Mouse (Mus musculus): ENCODE results near the gene Atg9a. TPM values are rescaled to one million over a fixed set of nuclear protein-coding genes. Genes with fewer than 3 reads are reported as not detected.

Atg9a gene
- polyA plus RNA-seq, 1 experiment from 2014 or later: 43.1 TPM

DNA sequence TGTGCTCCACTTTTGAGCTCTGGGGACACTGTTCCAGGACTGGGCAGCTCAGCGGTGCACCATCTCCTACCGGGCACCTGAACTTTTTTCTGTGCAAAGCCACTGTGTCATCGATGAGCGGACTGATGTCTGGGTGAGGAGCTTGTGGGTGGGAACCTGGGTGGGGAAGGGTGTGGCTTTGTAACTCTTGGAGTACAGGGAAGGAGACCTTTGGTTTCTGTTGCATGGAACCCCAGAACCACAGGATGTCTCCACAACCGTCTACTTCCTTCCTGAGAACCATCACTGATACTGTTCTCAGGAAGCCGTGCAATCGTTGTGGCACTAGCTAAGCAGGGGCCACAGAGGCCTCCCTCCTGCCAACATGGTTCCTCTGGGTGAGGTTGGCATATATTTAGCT is 21.1 kb upstream of the Atg9a start:
- Histone ChIP-seq H3K36me3 (peaks cover 42% of the 10 kb centered on the region), H3K4me2 (replicated peaks) (no peak overlapping the region), H3K27me3 (peaks cover 28% of the 10 kb centered on the region), H3K9me3 (no peaks in the 10 kb centered on the region), H3K27ac (no peak overlapping the region), H3K4me3 (replicated peaks) (no peak overlapping the region), H3K4me1 (replicated peaks) (peaks cover 53% of the 10 kb centered on the region), H3K9ac (replicated peaks) (no peak overlapping the region)
- ATAC-seq: no peak
- 89% methylated on average over 7 of the region's 7 CpGs for WGBS

DNA sequence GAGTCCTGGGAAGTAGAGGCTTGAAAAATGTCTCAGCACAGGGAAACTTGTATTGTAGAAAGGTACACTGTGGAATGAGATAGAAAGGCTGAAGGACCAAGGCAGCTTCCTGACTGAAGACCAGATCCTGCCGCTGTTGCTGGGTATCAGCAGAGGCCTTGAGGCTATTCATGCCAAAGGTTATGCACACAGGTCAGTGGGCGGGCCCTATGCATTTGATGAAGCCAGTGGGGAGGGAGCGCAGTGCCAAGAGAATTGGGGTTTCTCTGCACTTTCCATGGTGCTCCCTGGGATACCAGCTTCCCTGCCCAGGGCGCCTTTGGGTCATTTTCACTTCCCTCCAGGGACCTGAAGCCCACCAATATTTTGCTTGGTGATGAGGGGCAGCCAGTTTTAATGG is 20.5 kb upstream of the Atg9a start:
- Histone ChIP-seq H3K36me3 (peaks cover 42% of the 10 kb centered on the region), H3K9me3 (no peaks in the 10 kb centered on the region), H3K4me2 (replicated peaks) (no peak overlapping the region), H3K4me1 (replicated peaks) (peaks cover 51% of the 10 kb centered on the region), H3K4me3 (replicated peaks) (no peak overlapping the region), H3K9ac (replicated peaks) (no peak overlapping the region), H3K27ac (no peak overlapping the region), H3K27me3 (peaks cover 22% of the 10 kb centered on the region)
- WGBS: 81% methylated on average over 4 of the region's 4 CpGs
- ATAC-seq: no peak

DNA sequence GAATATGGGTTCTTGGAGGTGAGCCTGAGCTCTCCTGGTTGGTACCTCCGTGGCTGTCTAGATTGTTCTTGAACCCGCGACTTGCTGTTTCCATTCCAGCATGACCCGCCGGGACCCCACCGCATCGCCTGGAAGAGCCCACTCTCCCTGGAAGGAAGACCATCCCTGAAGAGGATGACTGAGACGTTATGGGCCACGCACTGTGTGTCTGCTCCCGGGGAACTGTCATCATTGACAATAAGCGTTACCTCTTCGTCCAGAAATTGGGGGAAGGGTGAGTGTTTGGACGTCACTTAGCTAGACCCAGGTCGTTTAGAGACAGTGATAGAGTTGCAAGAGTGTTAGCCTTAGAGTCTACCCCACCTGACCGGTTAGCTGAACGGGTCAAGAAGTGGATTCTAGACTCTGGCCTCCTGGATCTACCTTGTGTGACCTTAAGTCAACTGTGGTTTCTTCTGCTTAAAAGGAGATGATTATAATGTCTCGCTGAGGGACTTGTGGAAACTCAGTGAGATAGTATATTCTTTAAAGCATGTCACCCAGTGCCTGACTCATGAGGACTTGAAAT is 19.2 kb upstream of the Atg9a start:
- Histone ChIP-seq H3K36me3 (peaks cover 42% of the 10 kb centered on the region), H3K4me2 (replicated peaks) (peak overlapping the region; percentile 99), H3K4me1 (replicated peaks) (peaks cover 51% of the 10 kb centered on the region), H3K9me3 (no peaks in the 10 kb centered on the region), H3K4me3 (replicated peaks) (peak overlapping the region; percentile 98), H3K27ac (no peak overlapping the region), H3K9ac (replicated peaks) (peak overlapping the region; percentile 95), H3K27me3 (peaks cover 9% of the 10 kb centered on the region)
- 14% methylated on average over 17 of the region's 17 CpGs for WGBS
- peak; percentile 35 for ATAC-seq

GRCm38 (mm10) chr1:75210136-75211087 is 18.4 kb upstream of the Atg9a start, which contains the start of the genes Glb1l and Stk16:
TSS of gene Glb1l (minus strand) at chr1:75210813.
TSS of gene Stk16 (plus strand) at chr1:75210838.
- WGBS: 5% methylated on average over 42 of the region's 42 CpGs
- H3K27me3 ChIP-seq: peaks cover 3% of the 10 kb centered on the region; the same call in 1 of the 2 replicates
- H3K4me3 ChIP-seq (replicated peaks): peak within 1 kb of the TSS; percentile 98
- peak; percentile 97 for ATAC-seq
- peak within 1 kb of the TSS; percentile 99 for H3K4me2 ChIP-seq (replicated peaks)
- H3K4me1 ChIP-seq (replicated peaks): peaks cover 51% of the 10 kb centered on the region
- no peak within 1 kb of the TSS for H3K27ac ChIP-seq
- H3K9me3 ChIP-seq: no peaks in the 10 kb centered on the region
- peaks cover 36% of the 10 kb centered on the region for H3K36me3 ChIP-seq
- peak within 1 kb of the TSS; percentile 95 for H3K9ac ChIP-seq (replicated peaks)

DNA sequence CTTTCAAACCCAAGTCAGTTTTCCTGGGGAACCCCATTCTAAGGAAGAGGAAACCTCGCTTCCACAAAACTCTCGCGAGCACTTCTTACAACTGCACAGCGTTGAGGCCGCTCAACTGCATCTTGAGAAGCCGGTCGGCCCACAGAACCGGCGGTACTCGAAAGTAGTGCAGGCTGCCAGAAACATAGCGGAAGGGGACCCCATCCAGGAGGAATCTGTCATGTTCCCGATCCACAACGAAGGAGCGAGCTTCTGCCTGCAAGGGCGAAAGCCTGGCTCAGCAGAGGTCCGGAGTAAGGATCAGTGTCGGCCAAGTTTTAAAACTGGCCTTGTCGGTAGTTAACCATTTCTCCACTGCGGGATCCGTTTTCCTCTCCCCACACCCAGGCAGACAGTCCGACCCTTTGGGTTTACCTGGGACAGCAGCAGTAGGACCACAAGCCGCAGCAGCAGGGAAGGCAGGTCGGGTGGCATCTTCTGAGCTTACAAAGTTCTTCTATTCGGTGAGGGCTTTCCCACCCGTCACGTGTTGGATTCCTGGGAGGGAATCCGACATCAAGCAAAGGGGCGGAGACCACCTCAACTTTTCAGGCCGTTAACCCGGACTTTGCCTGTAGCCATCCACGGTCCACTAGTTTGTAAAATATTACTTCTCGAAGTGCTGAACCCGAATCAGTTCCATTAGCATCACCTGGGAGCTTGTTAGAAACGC is 17.1 kb upstream of the Atg9a start:
- no peak for ATAC-seq
- no peak overlapping the region for H3K27ac ChIP-seq
- peaks cover 46% of the 10 kb centered on the region for H3K4me1 ChIP-seq (replicated peaks)
- H3K9ac ChIP-seq (replicated peaks): peak overlapping the region; percentile 55
- WGBS: 14% methylated on average over 34 of the region's 34 CpGs
- peaks cover 3% of the 10 kb centered on the region; the same call in 1 of the 2 replicates for H3K27me3 ChIP-seq
- peak overlapping the region; percentile 99 for H3K4me2 ChIP-seq (replicated peaks)
- peaks cover 23% of the 10 kb centered on the region for H3K36me3 ChIP-seq
- H3K4me3 ChIP-seq (replicated peaks): peak overlapping the region; percentile 27
- H3K9me3 ChIP-seq: no peaks in the 10 kb centered on the region

- Histone ChIP-seq H3K36me3 (peaks cover 42% of the 10 kb centered on the region), H3K27me3 (no peaks in the 10 kb centered on the region), H3K4me2 (replicated peaks) (no peak overlapping the region), H3K27ac (no peak overlapping the region), H3K4me3 (replicated peaks) (no peak overlapping the region), H3K9ac (replicated peaks) (no peak overlapping the region), H3K4me1 (replicated peaks) (no peaks in the 10 kb centered on the region), H3K9me3 (no peaks in the 10 kb centered on the region)
- WGBS: 97% methylated on average over 1 of the region's 1 CpGs
- ATAC-seq: no peak
These were observed 9.2 kb upstream of the Atg9a start for GRCm38 (mm10) chr1:75201236-75201635.

DNA sequence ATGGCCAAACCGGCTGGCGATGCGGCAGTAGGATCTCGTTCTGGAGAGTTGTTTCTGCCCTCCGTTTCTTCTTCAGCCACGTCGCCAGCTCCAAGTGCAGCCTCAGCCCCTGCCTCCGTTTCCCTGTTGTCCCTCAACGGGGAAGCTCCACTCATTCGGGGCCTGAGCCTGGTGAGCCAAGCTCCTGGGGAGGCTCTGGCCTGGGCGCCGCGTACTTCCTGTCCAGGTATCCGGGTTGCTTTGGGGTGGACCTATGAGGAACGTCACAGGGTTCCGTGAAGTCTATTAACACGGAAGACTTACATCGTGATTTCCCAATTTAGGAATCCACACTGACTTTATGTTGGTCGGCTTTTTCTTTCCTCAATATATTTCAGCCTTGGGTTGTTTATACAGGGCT is 456 bp upstream of the Atg9a start:
- peaks cover 37% of the 10 kb centered on the region for H3K36me3 ChIP-seq
- peak; percentile 10; the same call in 1 of the 2 replicates for ATAC-seq
- 1% methylated on average over 19 of the region's 19 CpGs for WGBS
- H3K4me3 ChIP-seq (replicated peaks): peak overlapping the region; percentile 82
- H3K4me2 ChIP-seq (replicated peaks): peak overlapping the region; percentile 94
- peak overlapping the region; percentile 85 for H3K27ac ChIP-seq
- peaks cover 30% of the 10 kb centered on the region for H3K4me1 ChIP-seq (replicated peaks)
- no peaks in the 10 kb centered on the region for H3K9me3 ChIP-seq
- no peaks in the 10 kb centered on the region for H3K27me3 ChIP-seq
- peak overlapping the region; percentile 89 for H3K9ac ChIP-seq (replicated peaks)

DNA sequence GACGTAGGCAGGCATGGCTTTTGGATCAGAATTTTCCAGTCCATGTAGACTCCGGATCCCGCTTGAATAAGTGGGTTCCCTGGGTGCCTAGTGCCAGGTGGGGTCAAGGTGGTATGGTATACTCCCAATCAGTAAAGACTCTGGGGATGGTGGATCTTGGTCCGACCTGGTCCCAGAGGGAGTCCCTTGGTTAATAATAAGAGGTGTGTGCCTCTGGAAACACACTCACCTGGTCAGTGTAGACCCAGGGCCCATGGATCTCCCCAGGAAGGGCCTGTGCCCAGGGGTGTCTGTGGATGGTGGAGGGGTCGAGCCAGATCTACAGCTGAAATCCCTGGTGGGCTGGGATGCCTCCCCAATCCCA is 756 bp downstream of the Atg9a start:
- whole genome bisulfite sequencing: 45% methylated on average over 5 of the region's 5 CpGs
- no peaks in the 10 kb centered on the region for H3K27me3 ChIP-seq
- peak overlapping the region; percentile 96 for H3K9ac ChIP-seq (replicated peaks)
- H3K4me1 ChIP-seq (replicated peaks): peaks cover 30% of the 10 kb centered on the region
- H3K9me3 ChIP-seq: no peaks in the 10 kb centered on the region
- peaks cover 37% of the 10 kb centered on the region for H3K36me3 ChIP-seq
- peak overlapping the region; percentile 93 for H3K27ac ChIP-seq
- peak overlapping the region; percentile 82 for H3K4me3 ChIP-seq (replicated peaks)
- H3K4me2 ChIP-seq (replicated peaks): peak overlapping the region; percentile 94
- ATAC-seq: no peak

- Histone ChIP-seq H3K4me1 (replicated peaks) (peaks cover 30% of the 10 kb centered on the region), H3K9me3 (no peaks in the 10 kb centered on the region), H3K27ac (no peak overlapping the region), H3K36me3 (peaks cover 37% of the 10 kb centered on the region), H3K9ac (replicated peaks) (no peak overlapping the region), H3K27me3 (no peaks in the 10 kb centered on the region), H3K4me2 (replicated peaks) (peak overlapping the region; percentile 94), H3K4me3 (replicated peaks) (peak overlapping the region; percentile 82)
- WGBS: 86% methylated on average over 2 of the region's 2 CpGs
- ATAC-seq: no peak
These were observed 1.4 kb downstream of the Atg9a start for GRCm38 (mm10) chr1:75190577-75190976.

GRCm38 (mm10) chr1:75187914-75188483 is 4.0 kb downstream of the Atg9a start:
- Histone ChIP-seq H3K9me3 (no peaks in the 10 kb centered on the region), H3K36me3 (peaks cover 56% of the 10 kb centered on the region), H3K27me3 (no peaks in the 10 kb centered on the region), H3K9ac (replicated peaks) (no peak overlapping the region), H3K4me1 (replicated peaks) (peaks cover 23% of the 10 kb centered on the region), H3K27ac (no peak overlapping the region), H3K4me3 (replicated peaks) (no peak overlapping the region), H3K4me2 (replicated peaks) (no peak overlapping the region)
- WGBS: 89% methylated on average over 2 of the region's 2 CpGs
- no peak for ATAC-seq

DNA sequence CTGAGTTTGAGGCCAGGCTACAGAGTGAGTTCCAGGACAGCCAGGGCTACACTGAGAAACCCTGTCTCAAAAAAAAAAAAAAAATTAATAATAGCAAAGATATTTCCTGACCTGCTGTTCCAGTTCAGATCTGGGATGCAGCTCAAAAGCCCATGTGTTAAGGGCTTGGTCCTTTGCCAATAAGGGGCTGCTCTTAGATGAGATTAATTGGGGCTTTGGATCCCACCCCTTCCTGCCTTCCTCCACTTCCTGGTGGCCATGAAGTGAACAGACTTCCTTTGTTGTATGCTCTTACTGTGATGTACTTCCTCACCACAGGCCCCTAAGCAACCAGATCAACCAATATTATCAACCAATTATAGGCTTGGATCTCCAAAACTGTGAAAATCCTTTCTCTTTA is 4.9 kb downstream of the Atg9a start:
- no peak overlapping the region for H3K4me3 ChIP-seq (replicated peaks)
- H3K27me3 ChIP-seq: no peaks in the 10 kb centered on the region
- no peaks in the 10 kb centered on the region for H3K9me3 ChIP-seq
- H3K4me2 ChIP-seq (replicated peaks): no peak overlapping the region
- peaks cover 16% of the 10 kb centered on the region for H3K4me1 ChIP-seq (replicated peaks)
- H3K9ac ChIP-seq (replicated peaks): no peak overlapping the region
- ATAC-seq: no peak
- H3K36me3 ChIP-seq: peaks cover 65% of the 10 kb centered on the region
- H3K27ac ChIP-seq: no peak overlapping the region

Data from midbrain, embryonic 13.5 days (tissue).